Mouse (Mus musculus) hindbrain, embryonic 14.5 days (tissue): ENCODE measurements around the gene Ube2d3. TPM values are rescaled to one million over a fixed set of nuclear protein-coding genes. Genes with fewer than 3 reads are reported as not detected.
"Not testable (repeated sequence)": the region's sequence is repeated elsewhere in the genome, so short reads cannot be mapped to it uniquely, and the experiment has no call there.

Experiments used
- ATAC-seq: fragments of 200-750 bp; cut with Nextera tagmentation; 2 replicates; pipeline ENCODE4 v1.8.0; 2017; ENCODE audit warnings: moderate number of reproducible peaks, mild to moderate bottlenecking, moderate TSS enrichment, moderate library complexity; ENCODE audit not compliant: low FRiP score
- DNase-seq: peaks from one replicate; pipeline ENCODE4 v3.0.0-alpha.2; 2015; ENCODE audit warnings: low spot score
- H3K27ac ChIP-seq: fragments of 300-500 bp; sonication (generic); 2 replicates; pipeline ENCODE4 v1.5.1; 2014; ENCODE audit warnings: mild to moderate bottlenecking, moderate library complexity
- H3K27me3 ChIP-seq: fragments of 300-500 bp; sonication (generic); 2 replicates; pipeline ENCODE4 v1.6.1; 2014; ENCODE audit warnings: mild to moderate bottlenecking, low read length, mixed read lengths; ENCODE audit not compliant: control insufficient read depth, insufficient read depth
- H3K36me3 ChIP-seq: fragments of 300-500 bp; sonication (generic); replicated peaks from 2 replicates; pipeline ENCODE4 v1.6.1; 2014; ENCODE audit not compliant: control insufficient read depth, insufficient read depth
- H3K4me1 ChIP-seq: fragments of 300-500 bp; sonication (generic); replicated peaks from 2 replicates; pipeline ENCODE4 v1.6.1; 2014; ENCODE audit warnings: antibody characterized with exemption, low read length, mixed read lengths; ENCODE audit not compliant: control insufficient read depth, insufficient read depth
- H3K4me2 ChIP-seq: fragments of 300-500 bp; sonication (generic); replicated peaks from 2 replicates; pipeline ENCODE4 v1.6.1; 2014; ENCODE audit warnings: mild to moderate bottlenecking, moderate library complexity
- H3K4me3 ChIP-seq: fragments of 300-500 bp; sonication (generic); replicated peaks from 2 replicates; pipeline ENCODE4 v1.5.1; 2014; ENCODE audit warnings: mild to moderate bottlenecking, low read length
- H3K9ac ChIP-seq: fragments of 300-500 bp; sonication (generic); 2 replicates; pipeline ENCODE4 v1.6.1; 2014
- H3K9me3 ChIP-seq: fragments of 300-500 bp; sonication (generic); 2 replicates; pipeline ENCODE4 v1.6.1; 2016; ENCODE audit warnings: low read length; ENCODE audit not compliant: control insufficient read depth
- WGBS: fragments of 180-500 bp; shearing (Covaris S2); extraction: QIAGEN DNeasy Blood & Tissue Kit; methylation state at CpG from one replicate; pipeline ENCODE4 v1.1.7; 2014; 5-methylcytosine and 5-hydroxymethylcytosine counted together
- polyA plus RNA-seq: library from polyadenylated mRNA; unstranded; fragments of >200 nt; fragmentation: Nextera tagmentation; extraction: Ambion mirVana; gene quantifications from 2 replicates; pipeline ENCODE4 v1.2.1, GENCODE M21; 2014

Gene Ube2d3
- polyA plus RNA-seq, 1 experiment from 2014 or later, result 403 TPM

DNA sequence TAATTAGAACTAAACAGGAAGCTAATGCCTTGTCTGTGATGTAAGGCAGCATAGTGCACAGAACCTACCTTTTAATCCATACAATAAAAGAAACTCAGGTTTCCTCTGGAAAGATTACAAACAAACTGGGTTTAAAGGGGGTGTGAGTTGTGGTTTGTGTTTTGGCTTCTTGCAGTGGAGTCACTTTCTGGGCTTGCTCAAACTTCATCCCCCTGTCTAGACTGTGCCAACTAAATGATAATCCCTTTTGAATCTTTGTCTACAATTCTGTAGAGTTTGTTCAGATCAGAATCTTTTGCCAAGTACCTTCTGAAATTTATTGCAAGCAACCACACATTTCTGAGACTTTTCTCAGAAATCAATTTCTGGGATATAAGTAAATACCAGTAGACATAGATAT is 7.0 kb downstream of the Ube2d3 start:
- H3K27me3 ChIP-seq, result no peaks in the 10 kb centered on the region
- H3K4me3 ChIP-seq, result no peak overlapping the region
- H3K36me3 ChIP-seq, result peaks cover 18% of the 10 kb centered on the region
- H3K9ac ChIP-seq, result no peak overlapping the region
- no peak overlapping the region for H3K27ac ChIP-seq
- ATAC-seq (no peak), DNase-seq (no peak)
- peaks cover 26% of the 10 kb centered on the region for H3K4me1 ChIP-seq
- H3K9me3 ChIP-seq, result no peaks in the 10 kb centered on the region
- H3K4me2 ChIP-seq, result no peak overlapping the region

DNA sequence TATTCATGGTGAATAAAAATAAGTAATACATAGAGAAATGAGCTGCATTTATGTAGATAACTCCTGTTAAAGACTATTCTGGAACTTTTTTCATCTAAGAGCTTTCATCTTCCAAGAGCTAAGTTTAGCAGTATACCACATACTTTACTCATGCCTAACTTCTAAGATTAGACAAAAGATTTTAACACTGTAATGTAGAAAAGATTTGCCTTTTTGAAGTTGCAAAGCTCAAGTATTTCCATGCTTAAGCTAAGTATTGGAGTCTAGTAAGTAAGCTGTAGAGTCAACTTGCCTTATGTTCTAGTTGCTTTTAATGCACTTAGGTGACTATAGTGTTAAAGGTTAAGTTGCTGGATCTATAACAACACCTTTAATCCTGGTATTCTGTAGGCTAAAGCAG is 21.0 kb downstream of the Ube2d3 start:
- Histone ChIP-seq H3K27me3 (no peaks in the 10 kb centered on the region), H3K4me2 (no peak overlapping the region), H3K27ac (no peak overlapping the region), H3K9ac (no peak overlapping the region), H3K9me3 (no peaks in the 10 kb centered on the region), H3K4me3 (no peak overlapping the region), H3K36me3 (peaks cover 77% of the 10 kb centered on the region), H3K4me1 (no peaks in the 10 kb centered on the region)
- no peak for DNase-seq
- no peak for ATAC-seq

DNA sequence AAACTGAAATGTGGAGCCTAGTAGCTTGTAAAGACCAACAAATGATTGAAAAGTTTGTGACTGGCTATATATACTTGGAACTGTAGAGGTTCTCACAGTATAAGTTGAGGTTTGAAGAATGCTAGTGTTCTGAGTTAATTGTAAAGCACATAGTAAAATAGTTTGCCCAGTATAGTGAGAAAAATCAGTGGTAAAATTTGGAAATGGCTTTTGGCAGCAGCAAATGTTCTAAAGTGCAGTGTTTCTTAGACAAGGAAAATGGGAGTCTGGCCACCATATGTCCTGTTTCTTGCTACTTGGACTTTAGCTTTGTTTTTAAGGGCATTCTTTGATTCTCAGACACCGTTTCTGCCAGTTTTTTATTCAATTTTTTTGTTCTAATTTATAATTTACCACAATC is 30.5 kb downstream of the Ube2d3 start:
- Histone ChIP-seq H3K9me3 (no peaks in the 10 kb centered on the region), H3K9ac (no peak overlapping the region), H3K36me3 (peaks cover 40% of the 10 kb centered on the region), H3K4me1 (no peaks in the 10 kb centered on the region), H3K4me3 (no peak overlapping the region), H3K27ac (no peak overlapping the region), H3K4me2 (no peak overlapping the region), H3K27me3 (no peaks in the 10 kb centered on the region)
- 86% methylated on average over 1 of the region's 1 CpGs for WGBS
- DNase-seq, result no peak
- no peak for ATAC-seq

DNA sequence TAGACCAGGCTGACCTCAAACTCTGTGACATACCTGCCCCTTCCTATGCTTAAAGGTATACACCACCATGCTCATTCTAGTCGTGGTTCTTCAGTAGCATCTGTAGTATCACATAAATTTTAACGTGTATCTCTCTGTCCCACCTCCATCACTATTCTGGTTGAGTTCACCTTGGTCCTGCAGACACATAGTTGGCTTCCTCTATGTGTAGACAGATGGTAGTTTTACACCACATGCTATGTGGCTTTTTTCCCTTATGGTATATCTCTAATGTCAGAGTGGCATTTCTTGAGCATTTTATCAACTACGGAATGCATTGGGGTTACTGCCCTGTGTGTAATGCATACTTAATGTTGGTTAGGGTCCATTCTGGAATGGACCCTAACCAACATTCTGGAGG is 31.2 kb downstream of the Ube2d3 start:
- Histone ChIP-seq H3K4me2 (no peak overlapping the region), H3K9me3 (no peaks in the 10 kb centered on the region), H3K27ac (no peak overlapping the region), H3K27me3 (no peaks in the 10 kb centered on the region), H3K9ac (no peak overlapping the region), H3K4me3 (no peak overlapping the region), H3K4me1 (no peaks in the 10 kb centered on the region), H3K36me3 (peaks cover 34% of the 10 kb centered on the region)
- no peak for DNase-seq
- WGBS, result 51% methylated on average over 3 of the region's 3 CpGs
- ATAC-seq, result no peak

DNA sequence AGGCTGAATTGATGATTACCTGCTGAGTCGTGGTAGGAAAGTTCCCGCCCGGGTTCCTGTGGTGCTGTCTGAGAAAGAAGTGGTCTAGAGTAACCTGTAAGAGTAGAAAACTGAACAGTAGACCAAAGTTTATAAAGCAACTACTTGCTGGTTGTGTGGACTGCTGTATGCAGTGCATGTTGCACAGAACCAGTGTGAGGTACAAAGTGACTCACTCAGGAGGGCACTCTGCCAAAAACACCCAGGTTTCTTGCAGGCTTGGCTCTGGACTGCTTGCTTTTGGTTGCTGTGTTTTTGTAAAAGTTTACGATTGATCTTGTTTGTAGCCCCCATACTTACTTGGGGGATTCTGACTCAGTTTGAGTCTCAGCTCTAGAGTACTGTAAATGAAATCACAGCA is 32.0 kb downstream of the Ube2d3 start:
- DNase-seq (peak; percentile 38), ATAC-seq (no peak; the same call in 1 of the 2 replicates)
- H3K27me3 ChIP-seq, result no peaks in the 10 kb centered on the region
- no peak overlapping the region for H3K9ac ChIP-seq
- no peak overlapping the region for H3K27ac ChIP-seq
- no peak overlapping the region for H3K4me2 ChIP-seq
- WGBS, result 49% methylated on average over 4 of the region's 4 CpGs
- no peaks in the 10 kb centered on the region for H3K9me3 ChIP-seq
- H3K36me3 ChIP-seq, result peaks cover 26% of the 10 kb centered on the region
- no peaks in the 10 kb centered on the region for H3K4me1 ChIP-seq
- H3K4me3 ChIP-seq, result no peak overlapping the region

DNA sequence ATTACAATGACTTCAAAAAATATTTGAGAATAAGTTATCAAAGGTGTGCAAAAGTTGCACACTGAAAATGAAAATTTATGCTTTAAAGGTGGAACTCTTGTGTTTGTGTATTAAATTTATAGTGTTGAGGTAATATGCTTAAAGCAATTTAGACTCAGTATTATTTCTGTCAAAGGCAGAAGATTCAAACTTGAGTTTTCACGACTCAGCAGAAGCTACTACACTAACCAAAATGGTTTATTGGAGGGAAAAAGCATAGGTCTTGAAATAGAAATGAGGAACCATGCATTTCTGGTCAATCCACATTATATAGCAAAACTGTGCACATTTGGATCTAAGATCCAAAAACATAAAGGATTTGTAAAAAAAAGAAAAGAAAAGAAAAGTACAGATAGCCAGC is 32.9 kb downstream of the Ube2d3 start:
- Histone ChIP-seq H3K4me3 (no peak overlapping the region), H3K36me3 (peaks cover 22% of the 10 kb centered on the region), H3K27me3 (no peaks in the 10 kb centered on the region), H3K9ac (no peak overlapping the region), H3K4me2 (no peak overlapping the region), H3K9me3 (no peaks in the 10 kb centered on the region), H3K4me1 (no peaks in the 10 kb centered on the region), H3K27ac (no peak overlapping the region)
- no peak for ATAC-seq
- no peak for DNase-seq
- 78% methylated on average over 1 of the region's 1 CpGs for WGBS

DNA sequence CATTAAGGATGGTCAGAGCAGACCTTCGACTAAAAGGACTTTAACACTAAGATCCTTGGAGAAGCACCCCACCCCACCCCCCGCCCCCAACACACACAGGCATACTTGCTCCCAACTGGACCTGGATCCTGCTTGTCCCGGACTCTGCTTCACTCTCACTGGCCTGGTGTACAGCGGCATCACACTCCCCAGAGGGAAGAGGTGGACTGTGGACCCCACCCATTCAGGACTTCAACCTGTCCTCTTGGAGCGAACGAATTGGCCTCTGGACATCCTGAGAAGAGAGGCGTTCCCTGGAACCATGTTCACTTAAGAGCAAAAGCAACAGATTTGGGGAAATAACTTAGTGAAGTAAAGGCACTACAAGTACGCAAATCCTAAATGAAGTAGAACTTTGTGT is 37.1 kb downstream of the Ube2d3 start:
- Histone ChIP-seq H3K27ac (no peak overlapping the region), H3K4me1 (no peaks in the 10 kb centered on the region), H3K9me3 (no peaks in the 10 kb centered on the region), H3K4me2 (no peak overlapping the region), H3K36me3 (no peaks in the 10 kb centered on the region), H3K4me3 (no peak overlapping the region), H3K27me3 (no peaks in the 10 kb centered on the region), H3K9ac (no peak overlapping the region)
- DNase-seq (no peak), ATAC-seq (no peak)
- WGBS, result 90% methylated on average over 8 of the region's 8 CpGs

DNA sequence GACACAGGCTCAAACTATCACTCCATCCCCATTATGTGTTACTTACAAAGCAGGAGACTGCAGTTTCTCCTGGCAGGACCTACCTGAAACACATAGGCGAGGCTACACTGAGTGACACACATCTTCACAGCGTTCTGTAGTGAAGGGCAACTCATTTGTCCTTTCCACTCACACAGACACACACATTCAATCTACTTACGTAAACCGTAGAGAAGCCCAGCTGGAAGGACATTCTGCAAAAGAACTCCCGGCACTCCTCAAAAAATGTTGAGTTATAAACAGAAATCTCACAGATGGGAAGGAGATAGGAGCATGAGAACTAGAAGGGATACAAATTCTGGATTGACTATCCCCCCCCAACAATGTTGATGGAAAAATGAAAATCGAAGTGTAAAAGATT is 38.3 kb downstream of the Ube2d3 start:
- DNase-seq (no peak), ATAC-seq (no peak)
- Histone ChIP-seq H3K4me3 (no peak overlapping the region), H3K4me2 (no peak overlapping the region), H3K27ac (no peak overlapping the region), H3K9me3 (no peaks in the 10 kb centered on the region), H3K36me3 (no peaks in the 10 kb centered on the region), H3K4me1 (no peaks in the 10 kb centered on the region), H3K9ac (no peak overlapping the region), H3K27me3 (no peaks in the 10 kb centered on the region)
- 86% methylated on average over 6 of the region's 6 CpGs for WGBS

DNA sequence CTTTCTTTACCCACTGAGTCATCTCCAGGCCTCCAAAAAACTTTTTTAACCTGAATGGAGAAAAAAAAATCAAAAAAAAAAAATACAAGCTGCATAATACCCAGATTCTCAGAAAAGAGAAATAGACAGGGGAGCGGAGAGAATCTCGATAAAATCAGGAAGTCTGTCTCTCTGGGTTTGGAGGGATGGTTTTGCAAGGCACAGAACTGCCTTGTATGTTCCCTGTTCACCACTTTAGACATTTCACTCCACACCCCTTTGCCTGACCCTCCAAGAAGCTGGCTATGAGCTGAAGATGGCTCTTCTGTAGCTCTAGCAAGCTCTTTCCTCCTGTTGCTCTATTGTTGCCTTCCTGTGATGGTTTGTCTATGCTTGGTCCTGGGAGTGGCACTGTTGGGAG is 39.0 kb downstream of the Ube2d3 start:
- Histone ChIP-seq H3K4me3 (no peak overlapping the region), H3K36me3 (no peaks in the 10 kb centered on the region), H3K27ac (no peak overlapping the region), H3K4me1 (no peaks in the 10 kb centered on the region), H3K9me3 (no peaks in the 10 kb centered on the region), H3K9ac (no peak overlapping the region), H3K27me3 (no peaks in the 10 kb centered on the region), H3K4me2 (no peak overlapping the region)
- no peak for ATAC-seq
- DNase-seq, result no peak
- WGBS, result 95% methylated on average over 2 of the region's 2 CpGs

DNA sequence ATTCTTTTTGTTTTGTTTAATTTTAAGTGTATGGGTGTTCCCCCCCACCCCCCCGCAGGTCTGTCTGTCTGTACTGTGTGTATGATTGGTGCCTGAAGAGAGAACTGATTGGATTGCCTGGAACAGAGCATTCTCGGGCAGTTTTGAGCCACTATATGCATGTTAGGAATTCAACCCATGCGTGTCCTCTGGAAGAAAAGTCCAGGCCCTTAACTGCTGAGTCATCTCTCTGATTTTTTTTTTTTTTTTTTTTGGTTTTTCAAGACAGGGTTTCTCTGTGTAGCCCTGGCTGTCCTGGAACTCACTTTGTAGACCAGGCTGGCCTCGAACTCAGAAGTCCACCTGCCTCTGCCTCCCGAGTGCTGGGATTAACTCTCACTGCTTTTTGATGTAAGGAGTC is 41.1 kb downstream of the Ube2d3 start:
- WGBS, result 77% methylated on average over 5 of the region's 5 CpGs

More for the DNA sequence above, 41.1 kb downstream of the Ube2d3 start:
- H3K27me3 ChIP-seq, H3K36me3 ChIP-seq, H3K4me1 ChIP-seq, ATAC-seq, H3K4me2 ChIP-seq, H3K9ac ChIP-seq, DNase-seq, H3K9me3 ChIP-seq, H3K27ac ChIP-seq, H3K4me3 ChIP-seq: not testable (repeated sequence)
